Mouse (Mus musculus): ENCODE data around the gene Eif3m.

GRCm38 (mm10) chr2:105038879-105039278, 22.0 kb upstream of the Eif3m start:
- TF ChIP-seq EP300 (IDR thresholded peaks at IDR 0.05; ENCODE audit: low read depth) (no peak), CTCF (IDR thresholded peaks at IDR 0.05; ENCODE audit: low read depth) (no peak)

All from liver, embryonic 14.5 days (tissue).